Mouse (Mus musculus): ENCODE measurements at regions not wholly inside any gene's neighbourhood (a gene's known extent, or its start where the extent isn't known, plus 50 kb on each side); places are given as distances from the start of the nearest gene placed in this dataset.

DNA sequence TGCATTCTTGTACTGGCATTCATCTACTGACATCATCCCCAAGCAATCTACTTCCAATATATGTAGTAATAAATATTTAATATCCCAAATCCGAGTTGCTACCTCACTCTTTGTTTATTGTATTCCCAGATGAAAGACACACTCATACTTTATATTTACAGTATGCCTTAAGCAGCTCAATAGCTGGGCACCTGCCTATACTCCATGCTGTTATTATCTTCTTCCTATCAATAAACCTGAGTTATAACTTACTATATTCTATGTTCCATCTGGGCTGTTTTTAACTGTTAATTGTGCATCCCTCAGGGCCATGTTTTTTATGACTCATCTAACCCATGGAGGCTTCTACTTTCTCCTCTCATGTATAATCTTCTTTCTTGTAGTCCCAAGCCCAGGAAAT, 1521.7 kb upstream of the Cdh20 start:
- Histone ChIP-seq H3K9ac (ENCODE audit: low read length) (no peak overlapping the region), H3K4me2 (ENCODE audit: low read depth) (no peak overlapping the region), H3K27me3 (ENCODE audit: control insufficient read depth, insufficient read depth, low read length) (no peaks in the 10 kb centered on the region), H3K9me3 (ENCODE audit: control insufficient read depth, low read length) (no peaks in the 10 kb centered on the region), H3K36me3 (ENCODE audit: control insufficient read depth, insufficient read depth, low read length) (no peaks in the 10 kb centered on the region), H3K4me1 (ENCODE audit: control insufficient read depth, insufficient read depth, low read length) (no peaks in the 10 kb centered on the region), H3K4me3 (ENCODE audit: low read depth, low read length) (no peak overlapping the region), H3K27ac (ENCODE audit: low read depth, low read length) (no peak overlapping the region)
- 63% methylated on average over 1 of the region's 1 CpGs for WGBS
- ATAC-seq (ENCODE audit: insufficient read depth, low FRiP score, low TSS enrichment) (peak; percentile 35; the same call in 1 of the 2 replicates), DNase-seq (ENCODE audit: low spot score) (no peak)

All from neural tube, embryonic 11.5 days (tissue).